Mouse (Mus musculus) layer of hippocampus, adult 11-12 months (tissue): ENCODE results near the gene Defb21.
A peak's percentile ranks its signal among the peaks of the same experiment; 100 is the strongest.

Experiments
- DNase-seq: peaks from one replicate; pipeline ENCODE4 v3.0.0; 2022; ENCODE audit warnings: low spot score

Defb21 gene

DNA sequence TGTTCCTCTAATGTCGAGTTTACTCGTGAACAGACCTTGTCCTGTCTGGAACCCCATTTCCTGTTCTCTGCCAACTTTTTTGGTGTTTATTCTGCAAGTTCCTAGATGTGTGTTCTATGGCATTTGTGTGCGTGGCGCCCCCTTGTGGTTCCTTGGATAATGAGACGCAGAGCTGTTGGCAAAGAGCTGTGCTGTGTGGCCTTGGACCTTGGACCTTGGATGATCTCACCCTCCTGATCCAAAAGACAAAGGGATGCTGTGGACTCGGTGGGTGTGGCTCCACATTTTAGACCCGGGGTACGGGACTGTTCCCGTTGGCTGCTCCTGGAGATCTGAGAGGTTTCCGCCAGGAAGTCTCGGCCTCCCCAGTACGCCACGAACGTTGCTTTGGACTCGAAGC lies 31.5 kb downstream of the Defb21 start, which contains the start of gene Defb36:
Gene Defb36 (plus strand): TSS at position 271 of the 400 bp plus-strand sequence.
- peak; percentile 48 for DNase-seq

GRCm38 (mm10) chr2:152607746-152608145 lies 35.2 kb downstream of the Defb21 start:
- DNase-seq: no peak

GRCm38 (mm10) chr2:152608719-152609118 lies 36.2 kb downstream of the Defb21 start:
- DNase-seq: no peak

DNA sequence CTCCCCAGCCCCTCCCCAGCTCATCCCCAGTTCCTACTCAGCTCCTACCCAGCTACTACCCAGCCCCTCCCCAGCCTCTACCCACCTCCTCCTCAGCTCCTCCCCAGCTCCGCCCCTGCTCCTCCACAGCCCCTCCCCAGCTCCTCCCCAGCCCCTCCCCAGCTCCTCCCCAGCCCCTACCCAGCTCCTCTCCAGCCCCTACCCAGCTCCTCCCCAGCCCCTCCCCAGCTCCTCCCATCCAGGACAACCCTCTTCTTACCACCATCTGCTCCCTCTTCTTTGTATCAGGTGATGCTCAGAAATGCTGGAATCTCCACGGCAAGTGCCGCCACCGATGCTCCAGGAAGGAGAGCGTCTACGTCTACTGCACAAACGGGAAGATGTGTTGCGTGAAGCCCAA lies 39.6 kb downstream of the Defb21 start:
- DNase-seq: peak; percentile 12

- peak; percentile 70 for DNase-seq
Observed at GRCm38 (mm10) chr2:152615563-152615962, 43.0 kb downstream of the Defb21 start.

GRCm38 (mm10) chr2:152616470-152616869 lies 43.9 kb downstream of the Defb21 start:
- DNase-seq: no peak

DNA sequence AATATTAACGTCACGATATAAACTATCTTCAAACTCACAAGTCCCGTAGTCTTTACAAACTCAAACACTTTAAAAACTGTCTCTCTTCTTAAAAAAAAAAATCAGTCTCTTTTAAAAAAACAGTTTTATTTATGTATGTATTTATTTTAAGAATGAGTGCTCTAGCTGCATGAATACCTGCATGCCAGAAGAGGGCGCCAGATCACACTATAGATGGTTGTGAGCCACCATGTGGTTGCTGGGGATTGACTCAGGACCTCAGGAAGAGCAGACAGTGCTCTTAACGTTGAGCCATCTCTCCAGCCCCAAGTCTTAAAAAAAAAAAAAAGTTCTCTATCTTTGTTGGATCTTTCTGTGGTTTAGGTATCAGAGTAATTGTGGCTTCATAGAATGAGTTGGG lies 44.8 kb downstream of the Defb21 start:
- DNase-seq: no peak

DNA sequence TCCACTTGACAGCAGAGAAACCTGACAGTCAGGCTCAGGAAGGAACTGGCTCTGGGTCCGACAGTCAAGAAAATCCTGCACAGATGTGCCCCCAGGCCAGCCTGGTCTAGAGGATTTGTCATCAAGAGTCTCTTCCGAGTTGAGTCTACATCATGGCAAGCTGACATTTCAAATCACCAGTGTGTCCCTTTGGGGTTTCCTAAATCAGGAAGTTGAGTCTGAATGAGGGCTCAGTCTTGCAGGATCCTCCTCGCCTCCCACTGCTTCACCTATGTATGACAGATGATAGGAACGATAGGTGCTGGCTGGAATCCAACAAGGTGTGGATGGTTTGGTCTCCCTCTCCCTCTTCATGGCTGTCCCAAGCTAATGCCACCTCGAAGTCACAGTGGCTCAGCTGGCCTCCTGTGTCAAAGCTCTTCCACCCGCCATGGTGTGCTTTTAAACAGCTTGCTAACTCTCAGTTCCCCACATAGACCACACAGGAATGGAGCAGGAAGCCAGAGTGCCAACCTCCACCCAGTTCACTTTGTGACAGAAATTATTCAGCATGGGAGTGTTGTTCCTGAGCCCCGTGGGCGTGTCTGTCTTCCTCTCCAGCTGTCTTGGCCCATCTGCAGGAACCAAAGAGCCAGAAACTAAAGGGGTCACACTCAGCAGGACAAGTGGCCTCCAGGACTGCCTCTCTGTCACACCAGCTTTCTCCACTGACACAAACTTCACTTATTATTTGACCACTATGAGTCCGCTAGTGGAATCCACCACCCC lies 48.0 kb downstream of the Defb21 start:
- peak; percentile 21 for DNase-seq

DNA sequence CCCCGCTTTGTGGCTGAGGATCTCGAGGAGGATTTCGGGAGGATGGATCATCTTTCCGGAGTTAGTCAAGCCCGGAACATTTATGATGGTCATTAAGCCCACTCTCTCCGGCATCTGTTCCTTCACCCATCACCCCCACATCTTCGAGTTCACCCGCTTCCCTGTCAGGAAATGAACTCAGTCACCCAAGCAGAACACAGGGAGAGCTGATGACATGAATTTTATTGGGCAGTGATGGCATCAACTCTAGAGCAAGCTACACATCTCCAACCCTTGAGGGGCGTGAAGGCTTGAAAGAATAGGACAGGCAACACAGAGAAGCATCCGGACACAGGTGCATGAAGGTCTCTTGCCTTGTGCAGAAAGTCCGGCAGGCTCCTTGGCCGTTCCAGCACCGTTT lies 49.6 kb downstream of the Defb21 start:
- no peak for DNase-seq

DNA sequence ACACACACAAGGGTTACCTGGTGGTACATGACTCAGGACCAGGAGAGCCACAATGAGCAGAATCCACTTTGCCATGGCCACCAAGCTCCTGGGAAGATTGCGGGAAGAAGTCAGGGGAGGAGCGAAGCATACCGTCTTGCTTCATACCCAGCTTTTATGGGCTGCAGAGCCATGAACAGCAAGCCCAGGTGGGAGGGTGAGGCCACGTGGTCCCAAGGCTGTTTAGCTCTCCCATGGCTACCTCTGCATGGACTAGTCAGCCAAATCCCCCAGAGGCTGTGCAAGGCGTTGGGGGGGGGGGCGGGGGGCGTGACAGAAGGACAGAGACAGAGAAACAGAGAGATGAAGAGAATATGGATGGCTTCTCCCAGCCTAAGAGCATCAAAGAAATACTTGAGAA lies 50.4 kb downstream of the Defb21 start, which contains the start of gene Defb25:
Gene Defb25 (minus strand): TSS at position 101 of the 400 bp plus-strand sequence.
- DNase-seq: no peak
